Mouse (Mus musculus) olfactory bulb, adult 2 months (tissue): ENCODE measurements at regions not wholly inside any gene's neighbourhood (a gene's known extent, or its start where the extent isn't known, plus 50 kb on each side); places are given as distances from the start of the nearest gene placed in this dataset.

Experiments
- CTCF ChIP-seq: fragments of 200-500 bp; IDR thresholded peaks from 2 replicates; pipeline ENCODE4 v1.5.1; 2012; ENCODE audit warnings: low read depth, mild to moderate bottlenecking, low read length, moderate library complexity; ENCODE audit not compliant: insufficient read depth
- POLR2A ChIP-seq: fragments of 200-500 bp; IDR thresholded peaks from 2 replicates; pipeline ENCODE4 v1.6.1; 2012; ENCODE audit warnings: mild to moderate bottlenecking, low read depth, low read length, moderate library complexity; ENCODE audit not compliant: insufficient read depth

DNA sequence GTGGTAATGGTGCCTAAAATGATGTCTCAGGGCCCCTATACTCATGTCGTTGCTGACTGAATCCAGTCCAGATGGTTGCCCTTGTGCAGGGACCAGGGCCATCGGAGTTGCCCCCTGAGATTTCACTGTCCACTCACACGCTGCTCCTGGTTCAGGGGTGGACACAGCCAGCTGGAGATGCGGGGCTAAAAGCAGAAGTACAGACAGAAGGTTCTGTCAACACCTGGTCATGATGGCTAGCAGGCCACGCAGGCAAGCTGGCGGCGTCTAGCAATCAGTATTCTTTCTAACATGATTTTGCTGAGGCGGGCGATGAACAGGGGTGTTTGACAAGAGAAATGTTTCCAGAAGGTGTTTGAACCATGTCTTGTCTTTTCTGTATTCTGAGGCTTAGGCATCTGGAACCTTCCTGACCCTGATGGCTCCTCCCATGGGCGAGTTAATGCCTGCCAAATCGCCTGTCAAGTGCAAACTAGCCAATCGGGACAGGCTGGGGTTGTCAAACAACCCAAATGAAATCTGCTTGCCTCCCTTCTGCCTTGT, 83.1 kb downstream of the Cxcl12 start:
- no peak for TF ChIP-seq POLR2A
- no peak for TF ChIP-seq CTCF
